Comparison of ENCODE assay signal across 8 mouse cellular contexts in the genomic region with DNA sequence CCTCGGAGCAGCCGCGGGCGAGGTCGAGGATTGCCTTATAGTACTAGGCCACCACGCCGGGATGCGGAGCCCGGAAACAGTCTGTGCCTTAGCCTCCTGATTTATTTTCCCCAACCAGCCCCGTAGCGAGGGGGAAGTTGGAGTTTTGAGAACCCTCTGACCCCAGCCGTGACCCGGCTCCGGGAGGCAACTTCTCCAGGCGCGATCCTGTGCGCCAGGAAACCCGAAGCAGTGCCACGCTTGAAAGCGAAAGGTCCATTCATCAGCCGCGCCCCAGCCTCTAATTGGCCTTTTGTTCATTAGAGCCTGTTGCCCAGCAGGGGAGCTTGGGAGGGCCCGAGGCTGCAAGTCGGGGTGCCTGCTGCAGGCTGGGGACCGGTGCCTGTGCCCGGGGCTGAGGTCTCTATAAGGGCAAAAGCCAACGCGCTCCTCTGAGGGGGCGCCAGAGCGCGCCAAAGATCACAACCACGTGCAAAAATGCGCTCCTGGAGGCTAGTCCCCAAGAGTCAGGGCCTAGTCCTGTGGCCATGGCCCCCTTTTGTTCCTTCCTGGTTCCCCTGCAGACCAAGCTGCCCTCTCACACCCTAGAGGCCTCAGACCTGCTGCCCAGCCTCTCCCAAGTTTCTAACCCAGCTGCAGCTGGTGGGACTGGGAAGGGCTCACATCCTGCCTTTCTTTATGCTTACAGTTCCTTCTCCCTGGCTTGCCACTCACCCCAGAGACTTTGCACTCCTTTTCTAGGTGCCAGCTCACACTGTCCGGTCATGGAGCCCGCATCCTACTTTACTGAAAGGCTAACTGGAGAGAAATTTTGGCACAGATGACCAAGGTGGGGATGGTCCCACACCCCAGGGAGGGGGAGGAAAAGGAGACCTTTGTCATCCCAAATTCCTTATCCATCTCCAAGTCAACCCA. TPM values are rescaled to one million over a fixed set of nuclear protein-coding genes. Genes with fewer than 3 reads are reported as not detected.
DNase-seq lines count a peak whose midpoint lies in the region; ATAC-seq and TF ChIP-seq lines count a peak whose summit lies in the region.

No protein-coding gene starts in this region.

- no peak for DNase-seq in heart, postnatal 0 days (ENCODE audit: low spot score)
- DNase-seq in heart, adult 8-10 months (ENCODE audit: low spot score): no peak
- DNase-seq in embryonic facial prominence, embryonic 11.5 days (ENCODE audit: low spot score): peak; percentile 72
- DNase-seq in frontal cortex, postnatal 36 days (ENCODE audit: low spot score in 2 of 2): no peak
- no peak for DNase-seq in adrenal gland, adult 2 months

- WGBS in heart, postnatal 0 days: 2% methylated on average over 35 of the region's 35 CpGs
- 1% methylated on average over 35 of the region's 35 CpGs for WGBS in embryonic facial prominence, embryonic 11.5 days
- 1% methylated on average over 35 of the region's 35 CpGs for WGBS in intestine, postnatal 0 days
- 1% methylated on average over 35 of the region's 35 CpGs for WGBS in midbrain, embryonic 12.5 days

- no peaks in the 10 kb centered on the region; the same call in 1 of the 2 replicates for H3K4me1 ChIP-seq in heart, postnatal 0 days (ENCODE audit: control insufficient read depth, insufficient read depth)
- H3K4me1 ChIP-seq in embryonic facial prominence, embryonic 11.5 days (ENCODE audit: control insufficient read depth, insufficient read depth, low read length): peaks cover 12% of the 10 kb centered on the region
- no peaks in the 10 kb centered on the region for H3K4me1 ChIP-seq in intestine, postnatal 0 days (replicated peaks; ENCODE audit: control insufficient read depth, insufficient read depth, low read length)
- H3K4me1 ChIP-seq in midbrain, embryonic 12.5 days: peaks cover 62% of the 10 kb centered on the region

- H3K9ac ChIP-seq in heart, postnatal 0 days (replicated peaks; ENCODE audit: low read depth, low read length): no peak overlapping the region
- peak overlapping the region; percentile 15; the same call in 1 of the 2 replicates for H3K9ac ChIP-seq in embryonic facial prominence, embryonic 11.5 days (replicated peaks; ENCODE audit: low read length)
- no peak overlapping the region for H3K9ac ChIP-seq in intestine, postnatal 0 days (ENCODE audit: low read depth, low read length)
- no peak overlapping the region for H3K9ac ChIP-seq in midbrain, embryonic 12.5 days (replicated peaks)

- TF ChIP-seq CTCF in heart, postnatal 0 days (IDR thresholded peaks at IDR 0.05; ENCODE audit: low read depth): no peak
- TF ChIP-seq CTCF in intestine, postnatal 0 days (IDR thresholded peaks at IDR 0.05; ENCODE audit: low read depth): peak; percentile 45

- H3K4me3 ChIP-seq in heart, postnatal 0 days (ENCODE audit: low read depth, low read length): peak overlapping the region; percentile 35
- peak overlapping the region; percentile 17; the same call in 1 of the 2 replicates for H3K4me3 ChIP-seq in embryonic facial prominence, embryonic 11.5 days (ENCODE audit: low read depth, low read length)
- H3K4me3 ChIP-seq in intestine, postnatal 0 days (ENCODE audit: low read depth, low read length): peak overlapping the region; percentile 29
- H3K4me3 ChIP-seq in midbrain, embryonic 12.5 days: peak overlapping the region; percentile 27

- H3K27me3 ChIP-seq in heart, postnatal 0 days (ENCODE audit: control insufficient read depth, insufficient read depth, low read length): peaks cover 99% of the 10 kb centered on the region
- peaks cover 50% of the 10 kb centered on the region for H3K27me3 ChIP-seq in embryonic facial prominence, embryonic 11.5 days (ENCODE audit: control insufficient read depth, insufficient read depth, low read length)
- peaks cover 89% of the 10 kb centered on the region for H3K27me3 ChIP-seq in intestine, postnatal 0 days (replicated peaks; ENCODE audit: control insufficient read depth, insufficient read depth, low read length)
- H3K27me3 ChIP-seq in midbrain, embryonic 12.5 days: peaks cover 82% of the 10 kb centered on the region

- no peak for TF ChIP-seq EP300 in heart, postnatal 0 days (IDR thresholded peaks at IDR 0.05; ENCODE audit: low read depth)

- ATAC-seq in heart, postnatal 0 days (ENCODE audit: insufficient read depth, low read depth): 0 out of 2 replicates have a peak, but pooled peaks have one; percentile 20
- peak; percentile 57; the same call in 1 of the 2 replicates for ATAC-seq in embryonic facial prominence, embryonic 11.5 days (replicated peaks; ENCODE audit: insufficient number of reproducible peaks, low FRiP score, low TSS enrichment, low read depth)
- no peak for ATAC-seq in intestine, postnatal 0 days
- no peak for ATAC-seq in midbrain, embryonic 12.5 days (ENCODE audit: low FRiP score, low read depth)
- ATAC-seq in cerebellum, adult (ENCODE audit: insufficient number of reproducible peaks, low FRiP score, low TSS enrichment): no peak

- H3K4me2 ChIP-seq in heart, postnatal 0 days (ENCODE audit: low read depth, low read length): peak overlapping the region; percentile 49
- H3K4me2 ChIP-seq in embryonic facial prominence, embryonic 11.5 days (ENCODE audit: low read depth, low read length): peak overlapping the region; percentile 47
- H3K4me2 ChIP-seq in intestine, postnatal 0 days (replicated peaks; ENCODE audit: low read depth): peak overlapping the region; percentile 53
- H3K4me2 ChIP-seq in midbrain, embryonic 12.5 days (replicated peaks): peak overlapping the region; percentile 47

- no peak overlapping the region for H3K27ac ChIP-seq in heart, postnatal 0 days (ENCODE audit: low read depth)
- H3K27ac ChIP-seq in embryonic facial prominence, embryonic 11.5 days (replicated peaks; ENCODE audit: low read depth, low read length): no peak overlapping the region
- no peak overlapping the region for H3K27ac ChIP-seq in intestine, postnatal 0 days (ENCODE audit: low read depth, low read length)
- peak overlapping the region; percentile 36 for H3K27ac ChIP-seq in midbrain, embryonic 12.5 days (replicated peaks)

- no peaks in the 10 kb centered on the region for H3K36me3 ChIP-seq in heart, postnatal 0 days (replicated peaks; ENCODE audit: control insufficient read depth, insufficient read depth, low read length)
- no peaks in the 10 kb centered on the region for H3K36me3 ChIP-seq in embryonic facial prominence, embryonic 11.5 days (replicated peaks; ENCODE audit: control insufficient read depth, insufficient read depth, low read depth, low read length)
- no peaks in the 10 kb centered on the region for H3K36me3 ChIP-seq in intestine, postnatal 0 days (ENCODE audit: control insufficient read depth, insufficient read depth)
- H3K36me3 ChIP-seq in midbrain, embryonic 12.5 days: no peaks in the 10 kb centered on the region

- no peaks in the 10 kb centered on the region for H3K9me3 ChIP-seq in heart, postnatal 0 days (replicated peaks; ENCODE audit: control insufficient read depth, low read length)
- H3K9me3 ChIP-seq in embryonic facial prominence, embryonic 11.5 days (replicated peaks; ENCODE audit: control insufficient read depth, low read length): no peaks in the 10 kb centered on the region
- no peaks in the 10 kb centered on the region for H3K9me3 ChIP-seq in intestine, postnatal 0 days (ENCODE audit: control insufficient read depth)
- no peaks in the 10 kb centered on the region for H3K9me3 ChIP-seq in midbrain, embryonic 12.5 days

RNA-seq across cellular contexts. Expression of gene Emx2, which starts 11.1 kb away (rescaled TPM):
- not detected in 2 replicates for total RNA-seq in heart, postnatal 0 days (2014; rRNA removed; ENCODE audit: low replicate concordance)
- polyA plus RNA-seq in heart, postnatal 0 days (2015; fragmentation: Nextera tagmentation; extraction: Ambion mirVana): not detected in 2 replicates
- not detected for total RNA-seq in heart, adult 8-10 months (2022)
- polyA plus RNA-seq in embryonic facial prominence, embryonic 11.5 days (2014; fragmentation: Nextera tagmentation; extraction: Ambion mirVana): 10.6 and 12.8 TPM in 2 replicates
- not detected in 2 replicates for polyA plus RNA-seq in intestine, postnatal 0 days (2015; fragmentation: Nextera tagmentation; extraction: Ambion mirVana)
- polyA plus RNA-seq in midbrain, embryonic 12.5 days (2016; fragmentation: Nextera tagmentation; extraction: Ambion mirVana): 17.9 and 23.7 TPM in 2 replicates
- under 1 TPM in 1 of 2 experiments, not detected in 1; 0.55 TPM for total RNA-seq in adrenal gland, adult 2 months (2021)
- polyA plus RNA-seq in adrenal gland, adult 2 months (2012; rRNA removed): 0.18 and 0.24 TPM in 2 replicates

Comparison
In these comparisons a context has a peak if more than half of its experiments do, and no peak if none do; other contexts are left out.
1. ATAC-seq: peak in heart, postnatal 0 days (single experiment) and embryonic facial prominence, embryonic 11.5 days (single experiment); none in intestine, postnatal 0 days (single experiment), midbrain, embryonic 12.5 days (single experiment) and cerebellum, adult (single experiment).
2. Peak in every context shown above with its lines, with median percentiles within 50 percentile points of each other: H3K4me2 ChIP-seq and H3K4me3 ChIP-seq.